Mouse (Mus musculus) heart, postnatal 0 days (tissue): ENCODE measurements around the gene Tcp10a. TPM values are rescaled to one million over a fixed set of nuclear protein-coding genes. Genes with fewer than 3 reads are reported as not detected.
"Not testable (repeated sequence)": the region's sequence is repeated elsewhere in the genome, so short reads cannot be mapped to it uniquely, and the experiment has no call there.

Source experiments
- ATAC-seq: fragments of 200-750 bp; cut with Nextera tagmentation; 2 replicates; pipeline ENCODE4 v1.8.0; 2017; ENCODE audit warnings: low read depth, moderate number of reproducible peaks, moderate library complexity; ENCODE audit not compliant: insufficient read depth
- DNase-seq: peaks from one replicate; pipeline ENCODE4 v3.0.0-alpha.2; 2016; ENCODE audit warnings: low spot score
- H3K27ac ChIP-seq: fragments of 300-500 bp; sonication (generic); 2 replicates; pipeline ENCODE4 v1.5.1; 2014; ENCODE audit warnings: low read depth, mild to moderate bottlenecking
- H3K27me3 ChIP-seq: fragments of 300-500 bp; sonication (generic); 2 replicates; pipeline ENCODE4 v1.6.1; 2014; ENCODE audit warnings: low read length, mixed read lengths; ENCODE audit not compliant: control insufficient read depth, insufficient read depth
- H3K36me3 ChIP-seq: fragments of 300-500 bp; sonication (generic); replicated peaks from 2 replicates; pipeline ENCODE4 v1.6.1; 2014; ENCODE audit warnings: low read length, mixed read lengths; ENCODE audit not compliant: control insufficient read depth, insufficient read depth
- H3K4me1 ChIP-seq: fragments of 300-500 bp; sonication (generic); 2 replicates; pipeline ENCODE4 v1.6.1; 2014; ENCODE audit warnings: antibody characterized with exemption; ENCODE audit not compliant: control insufficient read depth, insufficient read depth
- H3K4me2 ChIP-seq: fragments of 300-500 bp; sonication (generic); 2 replicates; pipeline ENCODE4 v1.6.1; 2014; ENCODE audit warnings: low read depth, mild to moderate bottlenecking, low read length, moderate library complexity
- H3K4me3 ChIP-seq: fragments of 300-500 bp; sonication (generic); 2 replicates; pipeline ENCODE4 v1.5.1; 2014; ENCODE audit warnings: low read depth, low read length
- H3K9ac ChIP-seq: fragments of 300-500 bp; sonication (generic); replicated peaks from 2 replicates; pipeline ENCODE4 v1.6.1; 2014; ENCODE audit warnings: low read depth, low read length, mixed read lengths
- H3K9me3 ChIP-seq: fragments of 300-500 bp; sonication (generic); replicated peaks from 2 replicates; pipeline ENCODE4 v1.6.1; 2016; ENCODE audit warnings: low read length; ENCODE audit not compliant: control insufficient read depth
- WGBS: fragments of 180-500 bp; shearing (Covaris S2); extraction: QIAGEN DNeasy Blood & Tissue Kit; methylation state at CpG from one replicate; pipeline ENCODE4 v1.1.7; 2014; 5-methylcytosine and 5-hydroxymethylcytosine counted together
- polyA plus RNA-seq: library from polyadenylated mRNA; unstranded; fragments of >200 nt; fragmentation: Nextera tagmentation; extraction: Ambion mirVana; gene quantifications from 2 replicates; pipeline ENCODE4 v1.2.1, GENCODE M21; 2015
- total RNA-seq: library from RNA; depleted of rRNA; stranded (reverse); fragments of >200 nt; gene quantifications from 2 replicates; pipeline ENCODE4 v1.2.3, GENCODE M21; 2014; ENCODE audit warnings: low replicate concordance

Tcp10a gene
- total and polyA plus RNA-seq, 2 experiments from 2014 or later, result 0.07 TPM; not detected in 1

- not testable (repeated sequence) for H3K36me3 ChIP-seq, H3K9ac ChIP-seq, H3K4me1 ChIP-seq, H3K27ac ChIP-seq, H3K4me2 ChIP-seq, DNase-seq, ATAC-seq, H3K27me3 ChIP-seq, H3K9me3 ChIP-seq, H3K4me3 ChIP-seq
- WGBS, result 94% methylated on average over 2 of the region's 5 CpGs
These were observed 47.4 kb downstream of the Tcp10a start, which contains the start of gene Gm49630 for GRCm38 (mm10) chr17:7371879-7372278. TSS of gene Gm49630 (minus strand) at chr17:7371979.

GRCm38 (mm10) chr17:7376951-7377700 is 52.7 kb downstream of the Tcp10a start:
- H3K4me2 ChIP-seq, H3K27ac ChIP-seq, H3K9ac ChIP-seq, H3K27me3 ChIP-seq, H3K9me3 ChIP-seq, H3K4me3 ChIP-seq, DNase-seq, H3K4me1 ChIP-seq, H3K36me3 ChIP-seq: not testable (repeated sequence)
- ATAC-seq, result 0 out of 2 replicates have a peak, but pooled peaks have one; percentile 12
- 91% methylated on average over 1 of the region's 3 CpGs for WGBS

- not testable (repeated sequence) for H3K9me3 ChIP-seq, H3K36me3 ChIP-seq, H3K27me3 ChIP-seq, H3K9ac ChIP-seq, DNase-seq, H3K4me2 ChIP-seq, H3K27ac ChIP-seq, H3K4me3 ChIP-seq, ATAC-seq, H3K4me1 ChIP-seq
- 20% methylated on average over 1 of the region's 3 CpGs for WGBS
These were observed 53.5 kb downstream of the Tcp10a start for GRCm38 (mm10) chr17:7377907-7378306.

- not testable (repeated sequence) for H3K27me3 ChIP-seq, DNase-seq, H3K9me3 ChIP-seq, H3K4me1 ChIP-seq, ATAC-seq, H3K9ac ChIP-seq, H3K4me2 ChIP-seq, H3K27ac ChIP-seq, H3K36me3 ChIP-seq, H3K4me3 ChIP-seq
- 76% methylated on average over 1 of the region's 3 CpGs for WGBS
These were observed 58.3 kb downstream of the Tcp10a start for GRCm38 (mm10) chr17:7382711-7383110.

GRCm38 (mm10) chr17:7383167-7384143 is 59.0 kb downstream of the Tcp10a start:
- H3K9ac ChIP-seq, H3K4me2 ChIP-seq, H3K27me3 ChIP-seq, ATAC-seq, DNase-seq, H3K36me3 ChIP-seq, H3K27ac ChIP-seq, H3K4me3 ChIP-seq, H3K9me3 ChIP-seq, H3K4me1 ChIP-seq: not testable (repeated sequence)
- WGBS, result 81% methylated on average over 10 of the region's 13 CpGs

- not testable (repeated sequence) for H3K4me2 ChIP-seq, H3K9me3 ChIP-seq, H3K9ac ChIP-seq, H3K4me1 ChIP-seq, ATAC-seq, H3K27ac ChIP-seq, H3K27me3 ChIP-seq, H3K4me3 ChIP-seq, H3K36me3 ChIP-seq, DNase-seq
- 73% methylated on average over 3 of the region's 3 CpGs for WGBS
These were observed 60.9 kb downstream of the Tcp10a start, which contains the start of gene Unc93a2 for GRCm38 (mm10) chr17:7385364-7385763. TSS of gene Unc93a2 (minus strand) at chr17:7385464.

GRCm38 (mm10) chr17:7386016-7386415 is 61.6 kb downstream of the Tcp10a start:
- WGBS, result 72% methylated on average over 8 of the region's 8 CpGs
- not testable (repeated sequence) for H3K4me3 ChIP-seq, ATAC-seq

GRCm38 (mm10) chr17:7388341-7388957 is 64.0 kb downstream of the Tcp10a start:
- no CpG with 5 or more reads among the region's 2 CpGs for WGBS
- not testable (repeated sequence) for DNase-seq, H3K36me3 ChIP-seq, H3K4me1 ChIP-seq, H3K9ac ChIP-seq, ATAC-seq, H3K27ac ChIP-seq, H3K27me3 ChIP-seq, H3K4me2 ChIP-seq, H3K4me3 ChIP-seq, H3K9me3 ChIP-seq

More at GRCm38 (mm10) chr17:7386016-7386415, 61.6 kb downstream of the Tcp10a start:
- not testable (repeated sequence) for H3K27me3 ChIP-seq, H3K9ac ChIP-seq, DNase-seq, H3K36me3 ChIP-seq, H3K4me2 ChIP-seq, H3K27ac ChIP-seq, H3K4me1 ChIP-seq, H3K9me3 ChIP-seq
